Mouse (Mus musculus): ENCODE results near the gene Lsamp. TPM values are rescaled to one million over a fixed set of nuclear protein-coding genes. Genes with fewer than 3 reads are reported as not detected.

Gene Lsamp
- total and polyA plus RNA-seq, 3 experiments = 0.97 to 2.3 (median 1.1) TPM

DNA sequence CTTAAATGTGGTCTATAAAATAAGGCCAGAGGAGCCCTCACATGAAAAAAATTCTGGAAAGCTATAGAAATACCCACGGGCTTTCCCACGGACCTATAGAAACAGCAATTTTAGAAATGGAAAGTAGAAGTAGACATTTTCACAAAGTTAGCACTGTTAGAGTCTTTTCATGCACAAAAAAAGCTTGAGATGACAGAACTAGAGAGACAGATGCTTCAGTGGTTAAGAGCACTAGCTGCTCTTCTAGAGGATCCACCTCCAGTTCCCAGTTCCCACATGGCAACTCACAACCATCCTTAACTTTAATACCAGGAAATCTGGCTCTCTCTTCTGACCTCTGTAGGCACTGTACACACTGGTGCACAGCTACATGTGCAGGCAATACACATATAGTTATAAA, 2049.3 kb downstream of the Lsamp start:
- no peak overlapping the region for H3K9ac ChIP-seq (ENCODE audit: low read depth, low read length)
- H3K4me3 ChIP-seq = no peak overlapping the region
- no peaks in the 10 kb centered on the region for H3K4me1 ChIP-seq (ENCODE audit: control insufficient read depth, insufficient read depth, low read length)
- H3K79me2 ChIP-seq (replicated peaks; ENCODE audit: control insufficient read depth, insufficient read depth, low read length) = no peaks in the 10 kb centered on the region
- no peak for TF ChIP-seq EP300 (IDR thresholded peaks at IDR 0.05; ENCODE audit: insufficient read depth, low read depth, low read length)
- no peak for TF ChIP-seq POLR2A (IDR thresholded peaks at IDR 0.05; ENCODE audit: insufficient read depth, low read depth, low read length)
- TF ChIP-seq CTCF (IDR thresholded peaks at IDR 0.05) = no peak
- H3K36me3 ChIP-seq (ENCODE audit: control insufficient read depth, insufficient read depth, low read length) = no peaks in the 10 kb centered on the region
- no peaks in the 10 kb centered on the region for H3K27me3 ChIP-seq (ENCODE audit: control insufficient read depth, insufficient read depth, low read length)
- no peak for DNase-seq
- no peak overlapping the region for H3K27ac ChIP-seq
- WGBS = 82% methylated on average over 2 of the region's 2 CpGs
- intact Hi-C loops (cut with DNase I) = no loop called here

DNA sequence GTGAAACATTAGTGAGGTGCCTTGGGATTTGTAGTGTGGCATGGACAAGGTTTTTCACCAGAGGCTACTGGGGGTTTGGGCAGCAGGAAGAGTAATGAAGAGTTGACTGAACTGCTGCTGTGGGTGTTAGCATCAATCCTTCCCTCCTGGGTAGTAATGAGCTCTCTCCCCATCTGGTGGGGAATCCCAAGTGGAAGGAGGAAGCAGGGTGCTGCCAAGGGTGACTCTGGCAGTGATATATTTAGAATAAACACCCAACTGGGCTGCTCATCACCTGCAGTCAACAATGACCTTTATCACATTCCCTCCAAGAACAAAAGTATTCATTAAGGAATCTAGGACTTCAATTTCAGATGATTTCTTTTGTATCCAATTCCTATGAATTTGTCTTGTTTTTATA, 2064.0 kb downstream of the Lsamp start:
- Histone ChIP-seq H3K4me3 (no peak overlapping the region), H3K79me2 (replicated peaks; ENCODE audit: control insufficient read depth, insufficient read depth, low read length) (no peaks in the 10 kb centered on the region), H3K4me1 (ENCODE audit: control insufficient read depth, insufficient read depth, low read length) (no peaks in the 10 kb centered on the region), H3K36me3 (ENCODE audit: control insufficient read depth, insufficient read depth, low read length) (no peaks in the 10 kb centered on the region), H3K27ac (no peak overlapping the region), H3K27me3 (ENCODE audit: control insufficient read depth, insufficient read depth, low read length) (no peaks in the 10 kb centered on the region), H3K9ac (ENCODE audit: low read depth, low read length) (no peak overlapping the region)
- no peak for DNase-seq
- no peak for TF ChIP-seq POLR2A (IDR thresholded peaks at IDR 0.05; ENCODE audit: insufficient read depth, low read depth, low read length)
- TF ChIP-seq EP300 (IDR thresholded peaks at IDR 0.05; ENCODE audit: insufficient read depth, low read depth, low read length) = no peak
- no peak for TF ChIP-seq CTCF (IDR thresholded peaks at IDR 0.05)
- intact Hi-C loops (cut with DNase I) = no loop called here

DNA sequence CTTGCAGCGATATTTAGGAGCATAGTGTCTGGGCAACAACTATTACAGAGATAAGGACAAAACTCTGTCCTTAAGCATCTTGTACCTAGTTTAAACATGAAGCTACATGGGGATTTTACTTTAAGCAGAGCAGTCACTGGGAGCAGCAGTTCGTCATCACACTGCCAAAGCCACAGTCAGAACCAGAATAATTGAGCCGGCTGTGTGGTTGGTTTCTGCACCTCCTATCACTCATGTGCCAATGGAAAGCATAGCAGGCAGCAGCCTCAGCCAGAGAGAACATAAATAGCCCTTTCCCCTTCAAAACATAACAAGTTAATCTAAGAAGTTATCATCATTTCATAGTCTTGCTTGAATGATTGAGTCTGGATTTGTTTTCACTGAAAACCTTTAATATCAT, 2075.8 kb downstream of the Lsamp start:
- no peaks in the 10 kb centered on the region for H3K36me3 ChIP-seq (ENCODE audit: control insufficient read depth, insufficient read depth, low read length)
- no peaks in the 10 kb centered on the region for H3K4me1 ChIP-seq (ENCODE audit: control insufficient read depth, insufficient read depth, low read length)
- WGBS = 40% methylated on average over 3 of the region's 3 CpGs
- TF ChIP-seq POLR2A (IDR thresholded peaks at IDR 0.05; ENCODE audit: insufficient read depth, low read depth, low read length) = no peak
- no peak for TF ChIP-seq EP300 (IDR thresholded peaks at IDR 0.05; ENCODE audit: insufficient read depth, low read depth, low read length)
- no peak for TF ChIP-seq CTCF (IDR thresholded peaks at IDR 0.05)
- no peak overlapping the region for H3K9ac ChIP-seq (ENCODE audit: low read depth, low read length)
- no peaks in the 10 kb centered on the region for H3K79me2 ChIP-seq (replicated peaks; ENCODE audit: control insufficient read depth, insufficient read depth, low read length)
- DNase-seq = no peak
- H3K4me3 ChIP-seq = no peak overlapping the region
- no peak overlapping the region for H3K27ac ChIP-seq
- H3K27me3 ChIP-seq (ENCODE audit: control insufficient read depth, insufficient read depth, low read length) = no peaks in the 10 kb centered on the region
- intact Hi-C loops (cut with DNase I) = no loop called here

- TF ChIP-seq CTCF (IDR thresholded peaks at IDR 0.05) = no peak
- TF ChIP-seq POLR2A (IDR thresholded peaks at IDR 0.05; ENCODE audit: insufficient read depth, low read depth, low read length) = no peak
- TF ChIP-seq EP300 (IDR thresholded peaks at IDR 0.05; ENCODE audit: insufficient read depth, low read depth, low read length) = no peak
- Histone ChIP-seq H3K9ac (ENCODE audit: low read depth, low read length) (no peak overlapping the region), H3K79me2 (replicated peaks; ENCODE audit: control insufficient read depth, insufficient read depth, low read length) (no peaks in the 10 kb centered on the region), H3K27ac (no peak overlapping the region), H3K36me3 (ENCODE audit: control insufficient read depth, insufficient read depth, low read length) (no peaks in the 10 kb centered on the region), H3K4me3 (no peak overlapping the region), H3K4me1 (ENCODE audit: control insufficient read depth, insufficient read depth, low read length) (no peaks in the 10 kb centered on the region), H3K27me3 (ENCODE audit: control insufficient read depth, insufficient read depth, low read length) (no peaks in the 10 kb centered on the region)
- 69% methylated on average over 3 of the region's 3 CpGs for WGBS
- intact Hi-C loops (cut with DNase I) = no loop called here
- DNase-seq = no peak
These were observed 2090.2 kb downstream of the Lsamp start for GRCm38 (mm10) chr16:42074325-42074724.

DNA sequence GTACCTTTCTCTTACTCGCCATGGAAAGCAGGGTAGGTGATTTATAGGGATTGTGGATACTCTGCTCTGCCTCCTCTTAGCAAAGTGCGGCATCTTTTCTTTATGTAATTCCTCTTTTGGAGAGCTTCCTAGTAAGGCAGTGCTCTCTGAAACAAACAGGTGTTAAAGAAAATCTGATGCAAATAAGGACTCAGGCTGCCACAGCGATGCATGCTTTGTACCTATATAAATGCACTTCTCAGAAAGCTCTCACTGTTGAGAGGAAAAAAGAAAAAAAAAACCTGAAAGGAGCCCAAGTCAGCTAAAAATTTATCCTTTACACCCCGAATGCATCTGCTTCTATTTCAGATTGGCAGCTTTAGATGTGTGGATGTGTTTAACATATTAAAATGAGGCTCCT, 2095.4 kb downstream of the Lsamp start:
- intact Hi-C loops (cut with DNase I) = no loop called here
- no peak for DNase-seq
- Histone ChIP-seq H3K79me2 (replicated peaks; ENCODE audit: control insufficient read depth, insufficient read depth, low read length) (no peaks in the 10 kb centered on the region), H3K4me3 (no peak overlapping the region), H3K27ac (no peak overlapping the region), H3K4me1 (ENCODE audit: control insufficient read depth, insufficient read depth, low read length) (no peaks in the 10 kb centered on the region), H3K36me3 (ENCODE audit: control insufficient read depth, insufficient read depth, low read length) (no peaks in the 10 kb centered on the region), H3K9ac (ENCODE audit: low read depth, low read length) (no peak overlapping the region), H3K27me3 (ENCODE audit: control insufficient read depth, insufficient read depth, low read length) (no peaks in the 10 kb centered on the region)
- 80% methylated on average over 4 of the region's 4 CpGs for WGBS
- TF ChIP-seq EP300 (IDR thresholded peaks at IDR 0.05; ENCODE audit: insufficient read depth, low read depth, low read length) (no peak), POLR2A (IDR thresholded peaks at IDR 0.05; ENCODE audit: insufficient read depth, low read depth, low read length) (no peak)

- no peak for TF ChIP-seq CTCF (IDR thresholded peaks at IDR 0.05)
- no peak for TF ChIP-seq EP300 (IDR thresholded peaks at IDR 0.05; ENCODE audit: insufficient read depth, low read depth, low read length)
- no peak for TF ChIP-seq POLR2A (IDR thresholded peaks at IDR 0.05; ENCODE audit: insufficient read depth, low read depth, low read length)
- Histone ChIP-seq H3K27ac (no peak overlapping the region), H3K36me3 (ENCODE audit: control insufficient read depth, insufficient read depth, low read length) (no peaks in the 10 kb centered on the region), H3K9ac (ENCODE audit: low read depth, low read length) (no peak overlapping the region), H3K4me3 (no peak overlapping the region), H3K4me1 (ENCODE audit: control insufficient read depth, insufficient read depth, low read length) (no peaks in the 10 kb centered on the region), H3K27me3 (ENCODE audit: control insufficient read depth, insufficient read depth, low read length) (no peaks in the 10 kb centered on the region), H3K79me2 (replicated peaks; ENCODE audit: control insufficient read depth, insufficient read depth, low read length) (no peaks in the 10 kb centered on the region)
- no peak for DNase-seq
- 39% methylated on average over 2 of the region's 2 CpGs for WGBS
- intact Hi-C loops (cut with DNase I) = no loop called here
These were observed 2097.4 kb downstream of the Lsamp start for GRCm38 (mm10) chr16:42081611-42082010.
